Mouse (Mus musculus): ENCODE measurements around the gene Phf20.
A peak's percentile ranks its signal among the peaks of the same experiment; 100 is the strongest.

GRCm38 (mm10) chr2:156311441-156311840 lies 115.2 kb downstream of the Phf20 start:
- TF ChIP-seq POLR2A (IDR thresholded peaks at IDR 0.05; ENCODE audit: low read depth, low read length) (peak; percentile 42; the same call in 1 of the 2 replicates), CTCF (IDR thresholded peaks at IDR 0.05; ENCODE audit: borderline replicate concordance, insufficient read depth, low read length) (no peak)

Measured in embryonic fibroblast, embryonic 13.5 days (primary cell).